Mouse (Mus musculus) T-helper 17 cell (primary cell): ENCODE results near the gene Gm49387.

Source experiments
- in situ Hi-C, 2 experiments: fragments of 300-600 bp; cut with MboI, MseI; formaldehyde crosslinking; loops; 1 replicate in 1 of 2; 2 replicates in 1 of 2; pipeline ENCODE4 v1.15.1; 2025; ENCODE audit warnings: high pct_unique_total_duplicates in 2 of 2

Gene Gm49387

GRCm38 (mm10) chr14:31640346-31640889 is at the start of gene Gm49387:
Gm49387 (minus strand) TSS chr14:31640878.
- in situ Hi-C loops: loop anchor here in 1 of 2 experiments (25.0 kb wide), 1 partner anchor 847 kb away; no protein-coding TSS in a partner anchor

GRCm38 (mm10) chr14:31686231-31686630 is 45.6 kb upstream of the Gm49387 start:
- in situ Hi-C loops: no loop called here

- in situ Hi-C loops: no loop called here
Observed at GRCm38 (mm10) chr14:31685680-31686079, 45.0 kb upstream of the Gm49387 start.

- in situ Hi-C loops: no loop called here
Observed at GRCm38 (mm10) chr14:31684343-31685040, 43.8 kb upstream of the Gm49387 start.

GRCm38 (mm10) chr14:31683610-31684009 is 42.9 kb upstream of the Gm49387 start:
- in situ Hi-C loops: no loop called here

- in situ Hi-C loops: no loop called here
Observed at GRCm38 (mm10) chr14:31681931-31682555, 41.4 kb upstream of the Gm49387 start.

- in situ Hi-C loops: no loop called here
Observed at GRCm38 (mm10) chr14:31681291-31681690, 40.6 kb upstream of the Gm49387 start.

GRCm38 (mm10) chr14:31680656-31681055 is 40.0 kb upstream of the Gm49387 start:
- in situ Hi-C loops: no loop called here

GRCm38 (mm10) chr14:31671635-31672320 is 31.1 kb upstream of the Gm49387 start:
- in situ Hi-C loops: no loop called here

GRCm38 (mm10) chr14:31669642-31670490 is 29.2 kb upstream of the Gm49387 start:
- in situ Hi-C loops: no loop called here

GRCm38 (mm10) chr14:31669161-31669611 is 28.5 kb upstream of the Gm49387 start:
- in situ Hi-C loops: no loop called here

GRCm38 (mm10) chr14:31668326-31668725 is 27.6 kb upstream of the Gm49387 start:
- in situ Hi-C loops: no loop called here

- in situ Hi-C loops: no loop called here
Observed at GRCm38 (mm10) chr14:31667741-31668140, 27.1 kb upstream of the Gm49387 start.

GRCm38 (mm10) chr14:31666931-31667705 is 26.4 kb upstream of the Gm49387 start:
- in situ Hi-C loops: no loop called here

- in situ Hi-C loops: no loop called here
Observed at GRCm38 (mm10) chr14:31665566-31665940, 24.9 kb upstream of the Gm49387 start.

- in situ Hi-C loops: no loop called here
Observed at GRCm38 (mm10) chr14:31664903-31665565, 24.4 kb upstream of the Gm49387 start.

GRCm38 (mm10) chr14:31664100-31664902 is 23.6 kb upstream of the Gm49387 start:
- in situ Hi-C loops: no loop called here

- in situ Hi-C loops: no loop called here
Observed at GRCm38 (mm10) chr14:31663376-31664099, 22.9 kb upstream of the Gm49387 start.
